Mouse (Mus musculus) embryo, embryonic 11 days (tissue): ENCODE measurements around the gene Trdn.

ENCODE experiments used
- DNase-seq: peaks from one replicate; pipeline ENCODE4 v3.0.0-alpha.2; 2015

Trdn gene

DNA sequence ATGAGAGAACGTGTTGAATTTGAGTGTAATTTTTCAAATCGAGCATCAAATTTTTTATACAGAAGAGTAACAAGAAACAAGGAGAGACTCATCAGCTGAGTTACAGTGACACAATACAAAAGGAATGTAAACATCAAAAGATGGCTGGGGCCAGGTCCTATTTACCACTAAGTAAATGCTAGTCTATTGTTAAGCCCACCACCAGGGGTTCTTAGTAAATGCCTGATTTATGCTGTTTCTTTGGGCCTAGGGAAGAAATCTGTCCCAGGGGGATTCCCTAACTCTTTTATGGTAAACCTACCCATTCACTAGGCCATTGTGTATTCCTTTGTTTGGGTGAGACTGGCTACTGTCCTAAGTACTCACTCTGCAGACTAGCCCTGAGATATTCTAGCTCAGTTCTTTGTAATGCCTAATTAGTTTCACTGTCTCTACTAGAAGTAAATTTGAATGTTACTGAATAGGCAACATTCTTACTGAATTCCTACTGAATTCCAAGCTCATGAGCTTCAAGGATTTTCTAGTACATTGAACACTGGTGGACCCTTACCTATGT lies 295.2 kb downstream of the Trdn start:
- no peak for DNase-seq
